Mouse (Mus musculus) WW6 (cell line): Measurements from ENCODE around the gene Pam.
"Not testable (repeated sequence)": the region's sequence is repeated elsewhere in the genome, so short reads cannot be mapped to it uniquely, and the experiment has no call there.

Source experiments
- DNase-seq: peaks from one replicate; pipeline ENCODE4 v3.0.0-alpha.2; 2013; ENCODE audit warnings: low read depth, low spot score

Gene Pam

GRCm38 (mm10) chr1:97769294-97769903 is 326.0 kb downstream of the Pam start:
- no peak for DNase-seq

GRCm38 (mm10) chr1:97768906-97769293 is 326.5 kb downstream of the Pam start:
- DNase-seq = no peak

GRCm38 (mm10) chr1:97768089-97768488 is 327.4 kb downstream of the Pam start:
- DNase-seq = no peak

- not testable (repeated sequence) for DNase-seq
These were observed 329.7 kb downstream of the Pam start for GRCm38 (mm10) chr1:97765712-97766111.

GRCm38 (mm10) chr1:97761477-97761876 is 334.0 kb downstream of the Pam start:
- DNase-seq = no peak

- no peak for DNase-seq
These were observed 334.8 kb downstream of the Pam start for GRCm38 (mm10) chr1:97760598-97760997.

GRCm38 (mm10) chr1:97759841-97760240 is 335.6 kb downstream of the Pam start:
- no peak for DNase-seq

GRCm38 (mm10) chr1:97754392-97754791 is 341.1 kb downstream of the Pam start:
- no peak for DNase-seq

GRCm38 (mm10) chr1:97753216-97753615 is 342.2 kb downstream of the Pam start:
- no peak for DNase-seq

- no peak for DNase-seq
These were observed 347.3 kb downstream of the Pam start for GRCm38 (mm10) chr1:97748163-97748562.

GRCm38 (mm10) chr1:97746261-97746660 is 349.2 kb downstream of the Pam start:
- no peak for DNase-seq

GRCm38 (mm10) chr1:97745712-97746111 is 349.7 kb downstream of the Pam start:
- DNase-seq = no peak
